Mouse (Mus musculus) thymus, postnatal 25 days (tissue): ENCODE data around the gene Fndc3b.

Experiments used
- DNase-seq: peaks from one replicate; pipeline ENCODE4 v3.0.0; 2022

Fndc3b gene

GRCm38 (mm10) chr3:27544061-27544460 is 167.0 kb downstream of the Fndc3b start:
- DNase-seq, result no peak

- DNase-seq, result no peak
Measured at GRCm38 (mm10) chr3:27541841-27542240, 169.3 kb downstream of the Fndc3b start.

- DNase-seq, result no peak
Measured at GRCm38 (mm10) chr3:27541181-27541580, 169.9 kb downstream of the Fndc3b start.

GRCm38 (mm10) chr3:27534208-27534607 is 176.9 kb downstream of the Fndc3b start:
- no peak for DNase-seq

- DNase-seq, result no peak
Measured at GRCm38 (mm10) chr3:27533721-27534120, 177.4 kb downstream of the Fndc3b start.

- no peak for DNase-seq
Measured at GRCm38 (mm10) chr3:27531993-27532392, 179.1 kb downstream of the Fndc3b start.

GRCm38 (mm10) chr3:27530370-27530769 is 180.7 kb downstream of the Fndc3b start:
- DNase-seq, result no peak

- DNase-seq, result no peak
Measured at GRCm38 (mm10) chr3:27529221-27530051, 181.7 kb downstream of the Fndc3b start.

GRCm38 (mm10) chr3:27526991-27527390 is 184.1 kb downstream of the Fndc3b start:
- DNase-seq, result no peak

- DNase-seq, result no peak
Measured at GRCm38 (mm10) chr3:27523176-27523936, 187.8 kb downstream of the Fndc3b start.

GRCm38 (mm10) chr3:27520391-27520790 is 190.7 kb downstream of the Fndc3b start:
- no peak for DNase-seq

GRCm38 (mm10) chr3:27519481-27519880 is 191.6 kb downstream of the Fndc3b start:
- DNase-seq, result no peak

GRCm38 (mm10) chr3:27518935-27519334 is 192.2 kb downstream of the Fndc3b start:
- DNase-seq, result no peak

- DNase-seq, result no peak
Measured at GRCm38 (mm10) chr3:27516536-27516935, 194.6 kb downstream of the Fndc3b start.

- DNase-seq, result no peak
Measured at GRCm38 (mm10) chr3:27511765-27512164, 199.3 kb downstream of the Fndc3b start.

GRCm38 (mm10) chr3:27506886-27507285 is 204.2 kb downstream of the Fndc3b start:
- no peak for DNase-seq

- no peak for DNase-seq
Measured at GRCm38 (mm10) chr3:27505582-27505981, 205.5 kb downstream of the Fndc3b start.

GRCm38 (mm10) chr3:27503279-27504038 is 207.6 kb downstream of the Fndc3b start:
- no peak for DNase-seq

- DNase-seq, result no peak
Measured at GRCm38 (mm10) chr3:27495296-27496073, 215.6 kb downstream of the Fndc3b start.

GRCm38 (mm10) chr3:27494698-27495097 is 216.4 kb downstream of the Fndc3b start:
- no peak for DNase-seq

- DNase-seq, result no peak
Measured at GRCm38 (mm10) chr3:27494066-27494465, 217.0 kb downstream of the Fndc3b start.

GRCm38 (mm10) chr3:27491821-27492220 is 219.3 kb downstream of the Fndc3b start:
- no peak for DNase-seq

- DNase-seq, result no peak
Measured at GRCm38 (mm10) chr3:27491367-27491766, 219.7 kb downstream of the Fndc3b start.
